Mouse (Mus musculus) adrenal gland, postnatal 14 days (tissue): ENCODE measurements around the gene Tnp1. TPM values are rescaled to one million over a fixed set of nuclear protein-coding genes. Genes with fewer than 3 reads are reported as not detected.
A peak's percentile ranks its signal among the peaks of the same experiment; 100 is the strongest.

Experiments used
- DNase-seq: peaks from one replicate; pipeline ENCODE4 v3.0.0; 2021; ENCODE audit warnings: mixed read lengths
- long read RNA-seq, 2 experiments: library from polyadenylated mRNA; stranded (forward); transcript quantifications; one replicate each; pipeline ENCODE4 v2.0.0; 2021
- total RNA-seq: library from RNA; stranded (reverse); gene quantifications from 2 replicates; pipeline ENCODE4 v1.2.3, GENCODE M21; 2021

Gene Tnp1
- not detected in 2 replicates for total RNA-seq
- long read RNA-seq, experiment 1, result 0 reads
- long read RNA-seq, experiment 2, result 0 reads

- no peak for DNase-seq
Measured at GRCm38 (mm10) chr1:73015731-73016130, at the start of gene Tnp1. Gene Tnp1 (minus strand): TSS chr1:73015909.

- no peak for DNase-seq
Measured at GRCm38 (mm10) chr1:73064336-73064735, 48.6 kb upstream of the Tnp1 start.

GRCm38 (mm10) chr1:73061491-73062233 lies 46.0 kb upstream of the Tnp1 start:
- no peak for DNase-seq

GRCm38 (mm10) chr1:73060271-73060670 lies 44.6 kb upstream of the Tnp1 start:
- no peak for DNase-seq

- DNase-seq, result peak; percentile 55
Measured at GRCm38 (mm10) chr1:73056266-73057001, 40.7 kb upstream of the Tnp1 start.

GRCm38 (mm10) chr1:73055820-73056219 lies 40.1 kb upstream of the Tnp1 start:
- no peak for DNase-seq

- no peak for DNase-seq
Measured at GRCm38 (mm10) chr1:73055206-73055605, 39.5 kb upstream of the Tnp1 start.

GRCm38 (mm10) chr1:73053545-73054326 lies 38.0 kb upstream of the Tnp1 start:
- no peak for DNase-seq

GRCm38 (mm10) chr1:73046896-73047672 lies 31.4 kb upstream of the Tnp1 start:
- DNase-seq, result no peak

GRCm38 (mm10) chr1:73045948-73046685 lies 30.4 kb upstream of the Tnp1 start:
- DNase-seq, result no peak

- DNase-seq, result no peak
Measured at GRCm38 (mm10) chr1:73043671-73044070, 28.0 kb upstream of the Tnp1 start.

- DNase-seq, result no peak
Measured at GRCm38 (mm10) chr1:73040691-73041425, 25.1 kb upstream of the Tnp1 start.

- no peak for DNase-seq
Measured at GRCm38 (mm10) chr1:73038532-73038931, 22.8 kb upstream of the Tnp1 start.

- DNase-seq, result no peak
Measured at GRCm38 (mm10) chr1:73036536-73036935, 20.8 kb upstream of the Tnp1 start.

- no peak for DNase-seq
Measured at GRCm38 (mm10) chr1:73035726-73036125, 20.0 kb upstream of the Tnp1 start.

GRCm38 (mm10) chr1:73032491-73032890 lies 16.8 kb upstream of the Tnp1 start:
- DNase-seq, result no peak

- DNase-seq, result no peak
Measured at GRCm38 (mm10) chr1:73028741-73029140, 13.0 kb upstream of the Tnp1 start.

GRCm38 (mm10) chr1:73027381-73027780 lies 11.7 kb upstream of the Tnp1 start:
- DNase-seq, result no peak

- DNase-seq, result no peak
Measured at GRCm38 (mm10) chr1:73026786-73027299, 11.1 kb upstream of the Tnp1 start.

GRCm38 (mm10) chr1:73026157-73026556 lies 10.4 kb upstream of the Tnp1 start:
- no peak for DNase-seq
